Mouse (Mus musculus) left cerebral cortex, postnatal 25 days (tissue): Measurements from ENCODE around the gene Cbln3. TPM values are rescaled to one million over a fixed set of nuclear protein-coding genes. Genes with fewer than 3 reads are reported as not detected.

ENCODE experiments used
- DNase-seq, 2 experiments: peaks; one replicate each; pipeline ENCODE4 v3.0.0; 2022; ENCODE audit warnings: low spot score in 2 of 2, mixed read lengths in 1 of 2
- intact Hi-C: fragments of 180-260 bp; cut with DNase I; formaldehyde crosslinking; loops from one replicate; pipeline ENCODE4 v1.15.1; 2025
- total RNA-seq, 2 experiments: library from RNA; stranded (reverse); gene quantifications; 2 replicates each; pipeline ENCODE4 v1.2.3; 2021

The Cbln3 gene
- under 1 TPM; 0.14 to 0.25 TPM for total RNA-seq

- no peak for DNase-seq
- intact Hi-C loops, result no loop called here
Observed at GRCm38 (mm10) chr14:55884166-55884565, at the start of gene Cbln3. Gene Cbln3 (minus strand): TSS chr14:55884392.

GRCm38 (mm10) chr14:55933586-55933985 lies 49.4 kb upstream of the Cbln3 start:
- no peak for DNase-seq
- intact Hi-C loops, result no loop called here

- intact Hi-C loops, result no loop called here
- DNase-seq, result no peak
Observed at GRCm38 (mm10) chr14:55929263-55929997, 45.2 kb upstream of the Cbln3 start.

- DNase-seq, result no peak
- intact Hi-C loops, result no loop called here
Observed at GRCm38 (mm10) chr14:55926847-55927246, 42.7 kb upstream of the Cbln3 start.

GRCm38 (mm10) chr14:55922475-55923232 lies 38.5 kb upstream of the Cbln3 start:
- intact Hi-C loops, result no loop called here
- peak in 1 of 2 experiments; percentile 45 for DNase-seq

DNA sequence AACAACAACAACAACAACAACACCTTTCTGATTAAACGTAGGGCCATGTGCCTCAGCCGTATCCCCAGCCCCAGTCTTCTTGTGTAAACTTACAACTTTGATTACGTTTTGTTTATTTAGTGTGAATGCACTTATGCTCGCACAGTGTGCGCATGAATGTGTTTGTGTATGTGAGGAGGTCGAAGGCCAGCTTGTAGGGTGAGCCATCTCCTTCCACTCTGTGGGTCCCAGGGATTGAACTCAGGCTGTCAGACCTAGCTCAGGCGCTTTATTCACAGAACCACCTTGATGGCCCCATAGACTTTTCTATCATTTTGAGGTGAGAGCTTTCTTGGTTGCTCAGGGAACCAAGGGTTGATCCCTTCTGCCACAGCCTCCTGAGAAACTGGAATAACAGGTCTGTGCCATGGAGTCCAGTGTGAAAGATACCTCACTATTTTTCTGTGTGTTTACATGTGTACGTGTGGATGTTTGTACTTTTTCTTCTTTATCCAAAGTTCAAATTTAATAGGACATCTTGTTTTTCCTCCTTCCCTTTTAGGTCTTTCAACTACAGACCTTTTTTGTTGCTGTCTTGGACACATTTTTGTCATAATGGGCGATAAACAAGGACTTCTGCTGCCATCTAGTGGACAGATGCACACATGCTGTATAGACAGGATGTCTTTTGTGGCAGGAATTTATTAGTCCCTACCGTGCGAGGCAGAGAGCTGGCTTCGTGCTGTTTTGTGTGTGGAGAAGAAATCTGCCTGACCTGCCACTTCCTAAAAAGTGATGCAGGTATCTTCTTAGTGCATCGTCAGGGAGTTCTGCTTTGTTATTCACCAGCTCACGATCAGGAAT lies 34.3 kb upstream of the Cbln3 start:
- intact Hi-C loops, result loop anchor here (1.0 to 2.0 kb wide), 3 partner anchors 44 to 138 kb away; partner anchors contain the start of gene Nfatc4
- peak; percentile 80 to 84 for DNase-seq

DNA sequence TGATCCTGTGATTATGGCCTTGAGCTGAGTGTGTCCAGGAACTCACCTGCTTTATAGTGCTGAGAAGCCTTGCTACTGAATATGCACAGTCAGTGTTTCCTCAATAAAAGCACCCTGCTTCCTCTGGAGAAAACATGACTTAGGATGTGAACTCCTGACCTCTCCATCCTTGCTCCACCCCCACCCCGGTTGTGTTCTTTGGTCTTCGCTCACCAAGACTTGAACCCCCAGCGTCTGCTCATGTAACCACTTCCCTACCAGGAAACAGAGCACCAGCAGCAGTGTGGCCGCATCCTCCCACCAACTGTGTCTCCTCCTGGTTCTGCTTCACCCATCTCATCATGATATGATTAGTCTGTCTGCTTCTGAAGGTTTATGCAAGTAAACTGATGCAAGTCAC lies 29.2 kb upstream of the Cbln3 start:
- intact Hi-C loops, result no loop called here
- no peak for DNase-seq

- intact Hi-C loops, result no loop called here
Observed at GRCm38 (mm10) chr14:55905518-55905917, 21.3 kb upstream of the Cbln3 start.

GRCm38 (mm10) chr14:55900414-55900755 lies 16.2 kb upstream of the Cbln3 start:
- DNase-seq, result no peak
- intact Hi-C loops, result no loop called here

More at GRCm38 (mm10) chr14:55905518-55905917, 21.3 kb upstream of the Cbln3 start:
- DNase-seq, result no peak

GRCm38 (mm10) chr14:55899701-55900413 lies 15.7 kb upstream of the Cbln3 start, which contains the start of gene Sdr39u1:
Gene Sdr39u1 (minus strand): TSS chr14:55900293.
- DNase-seq, result peak; percentile 83 to 94
- intact Hi-C loops, result loop anchor here (10.0 kb wide), 1 partner anchor 225 kb away; the partner anchor contains the start of genes Gmpr2 and Nedd8

DNA sequence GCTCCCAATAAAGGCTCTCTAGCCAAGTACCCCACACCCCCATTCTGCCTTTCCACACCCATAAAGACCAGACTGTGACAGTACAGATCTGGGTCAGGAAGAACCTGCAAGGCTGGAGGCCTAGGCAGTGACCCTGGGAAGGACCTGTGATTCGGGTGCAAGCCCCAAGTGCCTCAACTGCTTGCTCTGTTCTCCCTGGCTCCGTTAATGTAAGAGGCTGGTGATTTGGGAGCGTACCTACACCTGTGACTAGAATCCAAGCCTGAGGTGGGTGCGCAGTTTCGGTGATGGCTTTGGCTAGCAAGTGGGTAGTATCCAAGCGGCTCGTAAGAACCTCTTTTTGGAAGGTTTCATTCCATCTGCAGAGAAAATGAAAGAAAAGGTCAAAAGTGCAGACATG lies 14.8 kb upstream of the Cbln3 start:
- intact Hi-C loops, result loop anchor here (10.0 kb wide), 1 partner anchor 224 kb away; the partner anchor contains the start of genes Gmpr2 and Nedd8

GRCm38 (mm10) chr14:55897671-55898070 lies 13.5 kb upstream of the Cbln3 start:
- intact Hi-C loops, result loop anchor here (10.0 kb wide), 1 partner anchor 223 kb away; the partner anchor contains the start of genes Gmpr2 and Nedd8
- no peak for DNase-seq

More for the DNA sequence above, 14.8 kb upstream of the Cbln3 start:
- DNase-seq, result no peak

DNA sequence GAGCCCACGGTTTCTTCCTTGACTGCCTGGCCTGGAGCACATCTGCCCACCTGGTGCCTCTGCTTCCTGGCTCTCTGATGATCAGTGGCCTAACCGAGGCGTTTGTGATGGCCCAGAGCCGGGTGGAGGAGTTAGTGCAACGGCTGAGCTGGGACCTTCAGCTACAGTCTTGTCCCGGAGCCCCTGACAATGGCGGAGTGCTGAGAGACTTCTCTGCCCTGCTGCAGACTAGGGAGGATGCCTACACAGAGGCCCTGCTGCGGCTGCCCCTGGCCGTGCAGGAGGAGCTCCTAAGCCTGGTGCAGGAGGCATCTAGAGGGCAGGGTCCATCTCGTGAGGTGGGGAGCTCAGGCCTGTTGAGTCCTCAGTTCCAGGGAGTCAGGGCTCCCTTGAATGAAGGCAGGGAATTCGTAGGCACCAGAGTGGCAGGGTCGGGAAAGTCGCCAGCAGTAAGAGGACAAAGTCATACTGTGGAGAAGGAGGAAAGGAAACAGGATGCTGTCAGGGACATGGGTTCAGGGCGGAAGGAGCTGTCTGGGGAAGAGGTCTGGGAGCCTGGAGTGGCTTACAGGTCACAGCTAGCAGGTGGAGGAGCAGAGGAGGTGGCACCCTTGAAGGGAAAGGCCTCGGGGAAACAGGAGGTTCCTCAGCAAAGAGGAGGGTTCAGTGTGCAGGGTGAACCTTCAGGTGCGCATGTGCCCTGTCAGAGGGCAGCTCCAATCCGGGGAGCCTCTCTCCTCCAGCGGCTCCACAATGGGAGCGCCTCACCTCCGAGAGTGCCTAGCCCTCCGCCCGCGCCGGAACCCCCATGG lies 2.6 kb upstream of the Cbln3 start:
- DNase-seq, result no peak
- intact Hi-C loops, result no loop called here

- peak in 1 of 2 experiments; percentile 50 for DNase-seq
- intact Hi-C loops, result no loop called here
Observed at GRCm38 (mm10) chr14:55885791-55886271, 1.6 kb upstream of the Cbln3 start.

DNA sequence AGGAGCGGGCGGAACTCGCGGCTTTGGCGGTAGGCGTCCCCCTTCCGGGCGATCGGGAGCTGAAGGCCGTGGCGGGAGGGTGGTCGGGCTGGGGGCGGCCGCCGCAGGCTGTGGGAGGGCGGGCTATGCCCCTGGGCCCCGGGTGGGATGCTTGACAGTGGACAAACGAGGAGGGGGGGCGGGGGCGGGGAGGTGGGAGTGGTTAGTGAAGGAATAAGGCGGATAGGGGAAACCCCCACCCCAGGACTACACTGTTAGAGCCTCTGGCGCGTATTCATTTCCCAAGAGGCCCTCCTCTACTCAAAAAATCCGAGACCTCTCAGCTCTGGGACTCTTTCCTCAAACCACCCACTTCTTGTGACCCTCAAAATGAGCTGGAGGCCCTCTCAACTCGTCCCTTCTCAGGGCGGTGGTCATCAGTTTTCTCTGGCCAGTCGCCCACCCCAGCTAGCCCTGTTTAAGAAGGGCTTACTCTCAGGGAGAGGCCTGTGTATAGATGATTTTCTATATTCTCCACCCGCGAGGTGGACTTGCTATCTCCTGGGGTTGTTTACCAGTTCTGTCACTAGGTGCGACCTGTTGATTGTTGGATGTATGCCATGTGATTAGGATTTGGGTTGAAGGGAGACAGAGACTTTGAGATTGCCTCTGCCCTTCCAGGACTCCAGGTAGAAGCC lies 1.1 kb upstream of the Cbln3 start:
- DNase-seq, result peak in 1 of 2 experiments; percentile 22
- intact Hi-C loops, result no loop called here

DNA sequence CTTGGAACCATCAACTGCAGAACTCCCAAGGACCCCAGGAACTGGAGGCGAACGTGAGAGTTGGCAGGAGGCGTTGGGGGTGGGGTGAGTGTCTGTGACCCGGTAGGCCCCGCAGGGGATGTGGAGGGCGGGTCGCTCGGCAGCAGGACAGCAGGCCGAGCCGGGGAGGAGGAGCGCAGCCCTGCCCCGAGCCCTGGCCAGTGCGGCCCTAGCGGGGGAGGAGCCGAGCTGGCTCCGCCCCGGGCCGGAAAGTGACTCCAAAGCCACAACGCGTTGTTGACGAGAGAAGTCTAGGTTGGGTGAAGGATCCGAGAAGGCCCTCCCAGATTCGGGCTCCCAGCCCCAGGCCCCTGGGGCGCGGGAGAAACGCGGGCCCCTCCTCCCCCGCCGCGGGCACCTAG lies 521 bp upstream of the Cbln3 start, which contains the start of gene Khnyn:
Gene Khnyn, plus strand, starts transcription at position 235 of the 401 bp plus-strand sequence.
- peak; percentile 79 to 81 for DNase-seq
- intact Hi-C loops, result no loop called here

DNA sequence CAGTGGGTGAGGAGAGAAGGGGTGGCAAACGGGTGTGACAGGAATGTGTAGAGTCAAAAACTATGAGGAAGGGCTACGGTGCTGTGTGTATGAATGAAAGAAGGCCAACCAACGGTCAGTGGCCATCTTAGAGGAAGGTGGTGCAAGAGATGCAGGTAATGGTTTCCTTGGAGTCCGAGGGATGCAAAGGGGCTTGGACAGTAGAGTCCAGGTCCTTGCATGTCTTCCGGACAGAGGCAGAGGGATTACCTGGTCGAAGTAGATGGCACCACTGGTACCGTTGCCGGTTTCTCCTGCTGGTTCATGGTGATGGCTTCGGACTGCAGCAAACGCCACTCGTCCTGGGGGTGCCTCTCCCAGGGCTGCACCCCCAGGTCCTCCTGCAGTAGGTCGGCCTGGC lies 529 bp downstream of the Cbln3 start:
- DNase-seq, result no peak
- intact Hi-C loops, result no loop called here
